Mouse (Mus musculus) ES-E14 (cell line): ENCODE measurements around the gene Ccdc194.

Experiments used
- CHD2 ChIP-seq: IDR thresholded peaks from 2 replicates; pipeline ENCODE4 v1.6.1; 2014; ENCODE audit warnings: mild to moderate bottlenecking, low read depth, low read length, inconsistent platforms
- ZC3H11A ChIP-seq: IDR thresholded peaks from 2 replicates; pipeline ENCODE4 v1.6.1; 2012; ENCODE audit warnings: low read depth, mild to moderate bottlenecking, inconsistent platforms, low read length, borderline replicate concordance
- ZNF384 ChIP-seq: IDR thresholded peaks from 2 replicates; pipeline ENCODE4 v1.6.1; 2012; ENCODE audit warnings: low read depth, low read length, inconsistent platforms

GRCm38 (mm10) chr8:71525226-71526050 is at the start of gene Ccdc194:
- TF ChIP-seq ZNF384 (no peak), CHD2 (no peak), ZC3H11A (no peak)
